Mouse (Mus musculus): Measurements from ENCODE around the gene Chil5.
"Not testable (repeated sequence)": the region's sequence is repeated elsewhere in the genome, so short reads cannot be mapped to it uniquely, and the experiment has no call there.

Chil5 gene
- long read RNA-seq, experiment 1 = 0 reads
- long read RNA-seq, experiment 2 = 0 reads

DNA sequence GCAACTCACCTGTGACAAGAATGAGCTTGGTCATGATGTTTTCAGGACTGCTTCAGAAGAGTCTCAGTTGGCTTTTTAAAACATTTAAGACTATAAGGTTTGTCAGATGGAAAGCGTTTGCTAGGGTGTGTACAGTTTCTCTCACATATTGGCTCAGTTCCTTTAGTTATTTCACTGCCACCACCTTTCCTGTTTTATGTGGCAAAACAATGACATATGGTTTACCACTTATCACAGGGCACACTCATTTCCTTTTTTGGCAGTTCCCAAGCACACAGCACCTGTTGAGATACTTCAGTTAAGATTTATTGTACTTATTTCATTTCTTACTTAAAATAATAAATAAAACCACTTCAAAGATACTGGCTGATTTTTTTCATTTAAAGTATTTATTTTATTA, at the start of gene Chil5:
Gene Chil5 (minus strand): TSS at position 34 of the 400 bp plus-strand sequence.
- intact Hi-C loops (cut with DNase I) = no loop called here

DNA sequence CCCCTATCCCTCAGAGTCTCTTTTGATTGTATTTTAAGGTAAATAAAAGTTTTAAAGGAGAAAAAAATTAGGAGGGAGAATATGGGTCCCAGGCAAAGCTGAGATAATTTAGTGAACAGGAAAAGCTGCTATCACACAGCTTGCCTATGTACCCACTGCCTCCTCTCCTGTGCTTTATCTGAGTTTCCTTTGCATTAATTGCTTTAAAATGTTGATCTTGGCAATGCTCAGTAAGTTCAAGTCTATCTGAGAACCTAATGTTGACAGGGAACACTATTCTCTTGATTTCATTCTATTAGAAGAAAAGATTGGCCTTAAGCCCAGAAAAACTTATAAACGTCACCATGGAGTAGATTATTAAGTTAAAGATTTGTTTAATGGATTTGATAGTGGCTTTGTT, 42.2 kb upstream of the Chil5 start:
- intact Hi-C loops (cut with DNase I) = no loop called here

DNA sequence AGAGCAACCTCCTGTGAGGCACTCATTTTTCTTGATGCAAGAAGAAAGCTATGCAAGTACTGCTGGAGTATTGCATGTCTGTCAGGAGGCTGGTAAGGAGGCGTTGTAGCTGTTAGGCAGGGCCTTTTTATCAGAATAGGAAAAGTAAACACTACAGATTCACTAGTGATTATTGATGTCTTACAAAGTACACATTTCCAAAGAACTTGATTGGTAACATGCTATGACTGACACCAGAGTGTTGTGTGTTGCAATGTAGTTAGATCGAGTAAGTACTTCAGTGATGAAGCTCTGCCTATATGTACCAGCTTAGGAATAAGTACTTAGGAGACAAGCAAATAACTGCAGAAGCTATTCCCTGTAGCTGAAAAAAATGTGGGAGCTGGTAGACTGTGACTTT, 38.4 kb upstream of the Chil5 start:
- intact Hi-C loops (cut with DNase I) = no loop called here

DNA sequence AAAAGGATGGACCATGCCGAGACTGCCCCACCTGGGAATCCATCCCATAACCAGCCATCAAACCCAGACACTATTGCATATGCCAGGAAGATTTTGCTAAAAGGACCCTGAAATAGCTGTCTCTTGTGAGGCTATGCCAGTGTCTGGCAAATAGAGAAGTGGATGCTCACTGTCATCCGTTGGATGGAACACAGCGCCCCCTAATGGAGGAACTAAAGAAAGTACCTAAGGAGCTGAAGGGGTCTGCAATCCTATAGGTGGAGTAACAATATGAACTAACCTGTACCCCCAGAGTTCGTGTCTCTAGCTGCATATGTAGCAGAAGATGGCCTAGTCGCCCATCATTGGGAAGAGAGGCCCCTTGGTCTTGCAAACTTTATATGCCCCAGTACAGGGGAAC, 35.1 kb upstream of the Chil5 start:
- intact Hi-C loops (cut with DNase I) = not testable (repeated sequence)

DNA sequence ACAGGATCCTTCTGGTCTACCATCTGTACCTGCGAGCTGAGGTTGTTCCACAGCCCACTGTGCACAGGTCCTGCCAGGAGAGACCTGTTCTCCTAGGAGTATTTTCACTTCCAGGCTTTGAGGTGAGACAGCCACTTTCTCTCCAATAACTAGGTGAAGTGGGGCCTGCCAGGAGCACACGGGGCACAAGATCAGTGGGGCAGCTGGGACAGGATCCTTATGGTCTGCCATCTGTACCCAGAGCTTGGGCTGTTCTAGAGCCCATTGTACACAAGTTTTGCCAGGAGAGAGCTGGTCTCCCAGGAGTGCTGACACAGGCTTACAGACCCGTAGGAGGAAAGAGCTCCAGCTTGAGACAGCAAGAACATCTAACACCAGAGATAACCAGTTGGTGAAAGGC, 25.4 kb upstream of the Chil5 start:
- intact Hi-C loops (cut with DNase I) = no loop called here

DNA sequence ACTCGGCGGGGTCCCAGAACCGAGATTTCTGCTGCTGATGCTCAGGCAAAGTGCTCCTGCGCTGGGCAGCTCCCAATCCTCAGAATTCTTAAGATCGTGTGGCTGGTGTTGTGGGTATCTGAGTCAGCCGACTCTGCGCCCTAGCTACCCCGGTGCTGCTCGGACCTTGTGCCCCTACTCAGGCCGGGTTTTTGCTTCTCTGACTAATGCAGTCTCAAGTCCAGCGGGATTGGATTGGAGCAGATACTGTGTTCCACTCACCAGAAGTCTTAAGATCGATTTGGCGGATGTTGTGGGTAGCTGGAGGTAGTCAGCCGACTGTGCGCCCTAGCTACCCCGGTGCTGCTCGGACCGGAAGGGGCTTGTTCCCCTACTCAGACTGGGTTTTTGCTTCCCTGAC, 19.3 kb upstream of the Chil5 start:
- intact Hi-C loops (cut with DNase I) = no loop called here

DNA sequence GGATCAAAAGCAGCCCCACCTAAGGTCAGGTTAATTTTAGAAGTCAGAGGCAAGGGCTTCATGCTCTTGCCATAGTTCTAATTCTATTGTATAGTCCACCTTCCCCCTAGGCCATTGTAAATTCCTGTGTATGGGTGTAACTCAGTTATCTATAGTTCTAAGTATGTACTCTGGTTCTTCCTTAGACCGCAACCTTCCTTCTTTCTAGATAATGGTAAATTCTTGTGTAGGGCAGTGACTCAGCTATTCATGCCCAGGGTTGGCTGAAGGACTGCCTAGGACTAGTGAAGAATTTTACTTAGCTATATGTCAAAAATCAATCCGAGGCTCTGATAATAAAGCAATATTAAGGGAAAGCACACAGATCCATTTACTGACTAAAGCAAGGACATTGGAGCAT, 7.7 kb upstream of the Chil5 start:
- intact Hi-C loops (cut with DNase I) = no loop called here

DNA sequence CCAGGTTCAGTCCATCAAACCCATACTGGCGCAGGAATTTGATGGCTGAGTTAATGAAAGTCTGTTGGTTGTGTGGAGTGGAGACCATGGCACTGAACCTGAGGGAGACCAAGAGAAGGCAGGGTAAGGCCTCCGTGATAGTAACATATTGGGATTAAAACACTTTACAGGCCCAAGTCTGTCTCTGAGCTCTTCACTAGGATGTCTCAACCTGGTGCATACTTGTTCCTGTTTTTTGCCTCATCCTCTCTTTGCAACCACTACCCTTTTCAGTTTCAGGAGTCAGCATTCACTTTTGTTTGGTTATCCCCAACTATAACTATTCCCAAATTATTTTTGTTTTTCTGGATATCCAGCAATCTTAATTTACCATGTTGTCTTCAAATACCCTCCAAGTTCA, 8.5 kb downstream of the Chil5 start:
- intact Hi-C loops (cut with DNase I) = no loop called here

DNA sequence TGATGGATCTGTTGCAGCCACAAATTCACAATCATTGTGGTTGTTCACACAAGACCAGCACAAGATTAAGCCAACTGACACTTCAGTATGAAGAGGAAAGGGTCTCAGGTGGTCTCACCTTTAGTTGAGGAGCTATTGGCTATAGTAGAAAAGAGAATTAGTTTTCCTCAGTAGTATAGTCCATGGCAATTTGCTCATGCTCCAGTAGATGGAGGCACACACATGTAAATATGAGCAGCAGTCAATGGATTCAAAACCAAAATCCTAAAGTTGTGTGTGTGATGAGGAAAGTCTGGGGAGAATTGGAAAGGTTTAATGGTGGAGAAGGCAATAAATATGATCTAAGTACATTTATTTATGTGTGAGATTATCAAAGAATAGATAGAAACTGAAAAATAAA, 10.8 kb downstream of the Chil5 start:
- intact Hi-C loops (cut with DNase I) = no loop called here

DNA sequence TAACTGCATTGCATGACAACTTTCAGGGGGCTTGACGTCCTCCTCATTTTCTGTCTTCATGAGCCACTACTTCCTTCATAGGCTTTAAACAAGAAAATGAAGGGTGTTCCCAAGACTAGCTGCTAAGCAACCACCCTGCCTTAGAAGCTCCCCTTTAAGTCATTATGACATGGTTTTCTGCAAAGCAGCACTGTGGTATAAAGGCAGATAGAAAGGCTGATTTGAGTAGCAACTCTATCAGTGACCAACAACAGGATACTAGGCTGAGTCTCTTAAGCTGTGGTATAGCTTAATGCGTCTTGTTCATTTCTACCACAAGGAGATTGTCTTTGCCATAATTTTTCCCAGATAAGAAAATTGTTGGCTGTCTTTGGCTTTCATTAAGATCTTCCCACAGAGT, 18.1 kb downstream of the Chil5 start, which contains the start of gene Pifo:
Gene Pifo (minus strand): TSS at position 101 of the 400 bp plus-strand sequence.
- intact Hi-C loops (cut with DNase I) = no loop called here

DNA sequence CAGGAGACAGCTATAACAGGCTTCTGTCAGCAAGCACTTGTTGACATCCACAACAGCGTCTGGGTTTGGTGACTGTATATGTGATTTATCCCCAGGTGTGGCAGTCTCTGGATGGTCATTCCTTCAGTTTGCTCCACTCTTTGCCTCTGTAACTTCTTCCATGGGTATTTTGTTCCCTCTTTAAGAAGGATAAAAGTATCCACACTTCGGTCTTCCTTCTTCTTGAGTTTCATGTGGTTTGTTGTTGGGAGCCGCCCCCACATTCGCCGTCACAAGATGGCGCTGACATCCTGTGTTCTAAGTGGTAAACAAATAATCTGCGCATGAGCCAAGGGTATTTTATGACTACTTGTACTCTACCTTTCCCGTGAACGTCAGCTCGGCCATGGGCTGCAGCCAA, 29.3 kb downstream of the Chil5 start:
- intact Hi-C loops (cut with DNase I) = not testable (repeated sequence)

DNA sequence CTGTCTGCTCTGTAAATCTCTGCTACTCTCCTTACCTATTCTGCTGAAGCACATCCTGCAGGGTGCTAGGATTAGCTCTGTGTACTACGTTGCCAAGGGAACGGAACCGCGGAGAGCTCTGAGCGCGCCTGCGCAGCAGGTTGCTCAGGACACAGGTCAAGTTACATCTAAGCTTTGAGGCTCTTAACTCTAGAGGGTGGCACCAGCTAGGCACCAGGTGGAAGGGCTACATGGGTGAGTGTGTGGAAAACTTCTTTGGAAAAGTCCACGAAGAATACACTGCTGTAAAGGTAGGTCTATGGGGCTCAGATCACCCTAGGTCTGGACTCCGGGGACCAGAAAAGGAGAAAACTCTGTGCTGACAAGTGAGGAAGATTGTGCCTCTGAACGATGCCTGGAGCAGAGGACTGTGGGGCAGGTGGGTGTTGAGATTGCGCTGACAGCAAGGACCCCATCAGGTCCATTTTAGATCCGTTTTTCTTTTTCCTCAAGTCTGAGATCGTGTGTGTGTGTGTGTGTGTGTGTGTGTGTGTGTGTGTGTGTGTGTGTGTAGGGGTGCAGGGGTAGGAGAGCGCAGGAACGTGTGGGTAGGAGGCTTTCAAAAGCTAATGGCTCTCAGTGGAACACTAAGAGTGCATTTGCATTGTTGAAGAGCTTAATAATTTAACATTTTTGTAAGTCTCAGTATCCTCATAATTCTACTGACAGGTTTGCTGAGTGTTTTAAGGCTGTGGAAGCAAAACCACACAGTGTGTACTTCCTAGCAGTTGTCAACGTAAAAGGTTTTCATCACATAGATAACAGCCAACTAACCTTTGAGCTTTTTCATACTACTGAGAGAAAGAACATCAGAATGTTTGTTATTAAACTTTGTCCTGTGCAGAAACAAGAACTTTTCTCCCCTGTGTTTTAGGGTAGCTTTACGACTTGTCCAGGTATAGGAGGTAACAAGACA, 30.9 kb downstream of the Chil5 start:
- intact Hi-C loops (cut with DNase I) = no loop called here

DNA sequence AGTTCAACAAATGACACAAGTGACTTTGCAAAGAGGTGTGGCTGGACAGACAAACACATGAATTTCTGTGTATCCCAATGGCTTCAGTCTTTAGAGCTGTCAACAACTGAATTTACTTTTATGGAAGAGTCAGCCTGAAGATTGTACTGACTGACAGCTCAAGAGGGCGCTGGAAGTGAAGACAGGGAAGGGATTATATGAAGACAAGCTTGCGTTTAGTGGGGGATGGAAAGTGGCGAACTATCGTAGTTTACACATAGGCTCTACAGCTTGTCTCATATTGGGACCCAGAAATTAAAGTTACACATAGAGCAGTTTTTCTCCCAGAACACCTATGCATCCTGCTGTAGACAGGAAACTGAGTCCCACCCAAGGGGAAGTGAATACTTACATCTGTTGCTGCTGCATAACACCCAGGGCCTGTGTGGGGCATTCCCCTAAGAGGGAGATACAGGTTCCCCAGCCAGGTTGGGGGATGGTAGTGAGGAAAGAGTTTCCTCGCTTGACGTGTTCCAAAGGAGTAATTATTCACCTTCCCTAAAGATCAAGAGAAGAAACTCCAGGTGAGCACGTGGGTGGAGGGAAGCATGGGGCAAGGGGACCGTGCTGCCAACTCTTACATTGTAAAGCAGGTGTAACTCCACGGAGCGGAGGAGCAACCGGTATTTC, 31.8 kb downstream of the Chil5 start:
- intact Hi-C loops (cut with DNase I) = no loop called here

DNA sequence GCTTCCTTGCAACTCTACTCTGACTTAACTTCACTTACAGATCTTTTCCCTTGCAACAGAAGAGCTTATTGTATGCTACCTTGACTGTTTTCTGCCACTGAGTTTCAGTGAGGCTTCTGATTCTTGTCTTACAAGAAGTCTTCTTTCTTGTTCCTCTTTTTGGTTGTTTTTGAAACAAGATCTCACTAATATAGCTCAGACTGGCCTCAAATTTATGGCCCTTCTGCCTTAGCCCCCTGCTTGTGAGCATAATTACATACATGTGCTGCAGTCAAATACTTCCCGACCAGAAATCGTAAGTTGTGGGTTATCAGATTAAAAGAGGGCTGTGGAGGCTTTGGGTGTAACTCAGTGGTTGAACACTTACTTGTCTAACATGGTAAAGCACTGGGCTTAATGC, 37.9 kb downstream of the Chil5 start:
- intact Hi-C loops (cut with DNase I) = no loop called here

DNA sequence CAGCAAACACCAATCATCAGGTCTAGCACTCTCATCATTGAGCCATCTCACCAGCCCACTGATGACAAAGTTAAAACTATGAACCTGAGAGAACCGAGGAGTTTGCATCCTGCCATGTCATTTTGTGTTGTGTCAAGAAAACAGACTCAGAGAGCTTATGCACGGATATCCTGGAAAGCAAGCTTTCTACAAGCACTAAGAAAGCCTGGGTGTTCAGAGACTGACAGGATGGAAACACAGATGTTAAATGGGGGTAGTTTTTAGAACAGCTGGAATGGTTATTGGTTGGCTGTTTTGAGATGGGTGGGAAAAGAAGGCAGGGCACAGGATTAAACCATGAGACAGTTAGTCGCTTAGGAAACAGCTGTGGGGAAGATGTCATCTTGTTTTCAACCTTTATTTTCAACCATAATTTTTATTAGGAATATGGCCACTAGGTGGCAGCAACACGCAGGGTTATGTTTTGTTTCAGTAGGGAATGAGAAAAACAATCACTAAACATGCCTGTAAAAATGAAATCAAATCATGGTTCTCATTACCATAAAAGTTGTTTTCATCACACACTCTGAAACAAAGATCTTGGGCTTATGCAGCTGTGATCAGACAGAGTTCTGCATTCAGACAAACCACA, 40.8 kb downstream of the Chil5 start:
- intact Hi-C loops (cut with DNase I) = loop anchor here (2.0 kb wide), 1 partner anchor 457 kb away; no protein-coding TSS in a partner anchor

DNA sequence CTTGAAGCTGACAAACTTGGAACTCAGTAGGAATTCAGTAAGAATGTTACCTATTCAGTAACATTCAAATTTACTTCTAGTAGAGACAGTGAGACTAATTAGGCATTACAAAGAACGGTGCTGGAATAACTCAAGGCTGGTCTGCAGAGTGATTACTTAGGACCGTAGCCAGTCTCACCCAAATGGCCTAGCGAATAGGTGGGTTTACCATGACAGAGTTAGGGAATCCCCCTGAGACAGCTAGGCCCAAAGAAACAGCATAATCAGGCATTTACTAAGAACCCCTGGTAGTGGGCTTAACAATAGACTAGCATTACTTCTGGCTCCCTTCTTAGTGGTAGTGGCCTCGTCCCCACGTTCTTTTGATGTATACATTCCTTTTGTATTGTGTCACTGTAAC, 43.0 kb downstream of the Chil5 start:
- intact Hi-C loops (cut with DNase I) = loop anchor here (2.0 kb wide), 1 partner anchor 459 kb away; no protein-coding TSS in a partner anchor

DNA sequence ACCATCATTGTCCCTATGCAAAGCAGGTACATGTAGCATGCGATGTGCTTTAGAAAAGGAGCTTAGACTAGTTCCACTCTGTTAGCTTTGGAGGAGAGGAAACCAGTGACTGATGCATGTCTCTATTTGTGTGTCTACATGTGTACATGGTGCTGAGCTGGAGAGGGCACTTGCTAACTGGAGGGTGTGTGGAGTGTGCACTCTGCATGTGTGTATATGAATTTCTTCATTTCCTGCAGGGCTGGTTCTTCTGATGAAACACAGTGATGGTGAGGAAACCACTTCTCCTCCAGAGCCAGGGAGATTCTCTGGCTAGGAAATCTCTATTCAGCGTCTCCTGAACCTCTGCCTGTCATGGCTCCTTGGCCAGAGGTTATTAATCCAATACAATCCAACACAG, 58.4 kb downstream of the Chil5 start:
- intact Hi-C loops (cut with DNase I) = no loop called here

DNA sequence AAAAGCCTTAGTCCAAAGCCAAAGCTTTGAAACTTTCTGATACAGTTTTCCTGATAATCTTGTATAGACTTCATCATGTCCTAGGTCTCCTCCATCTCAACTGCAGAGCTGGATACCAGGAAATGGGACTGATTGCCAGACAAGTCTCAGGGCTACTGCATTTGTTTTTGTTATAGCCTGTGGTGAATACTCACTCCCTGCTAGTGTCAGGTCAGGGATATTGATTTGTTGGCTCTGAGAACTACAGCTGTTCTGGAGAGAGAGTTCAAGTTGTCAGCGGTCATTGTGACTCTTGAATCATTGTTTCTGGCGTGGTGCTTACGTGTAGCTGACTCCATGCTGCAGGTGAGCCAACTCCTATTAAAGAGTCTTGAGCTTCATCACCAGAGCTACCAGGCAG, 59.2 kb downstream of the Chil5 start, which contains the start of gene Ovgp1:
Gene Ovgp1 (plus strand): TSS at position 301 of the 400 bp plus-strand sequence.
- intact Hi-C loops (cut with DNase I) = no loop called here

DNA sequence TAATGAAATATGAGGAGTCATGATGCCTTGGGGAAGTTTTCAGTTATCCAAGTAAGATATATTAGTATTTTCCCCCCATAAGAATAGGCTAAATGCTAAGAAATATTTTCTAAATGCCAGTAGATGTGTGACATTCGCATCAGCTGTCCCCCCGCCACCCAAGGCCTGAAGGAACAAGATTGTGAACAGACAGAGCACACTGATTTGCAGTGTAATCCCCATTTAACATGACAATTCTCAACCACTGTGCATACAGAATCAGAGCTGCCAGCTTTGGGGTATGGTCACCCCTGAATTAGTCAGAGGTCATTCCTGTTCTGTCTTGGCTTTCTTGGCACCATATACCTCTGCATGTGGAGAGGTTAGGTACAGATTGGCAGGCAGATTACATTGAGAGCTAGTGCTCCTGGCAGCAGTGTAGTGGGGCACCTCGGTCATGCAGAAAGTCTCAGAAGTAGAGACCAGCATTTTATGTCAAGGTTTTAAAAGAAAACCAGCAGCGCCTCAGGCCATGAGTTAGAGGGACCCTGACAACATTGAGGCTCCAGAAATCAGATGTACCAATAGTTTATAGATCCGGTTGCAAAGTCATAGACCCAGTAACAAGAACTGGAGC, 60.7 kb downstream of the Chil5 start:
- intact Hi-C loops (cut with DNase I) = no loop called here
